Mouse (Mus musculus) thymus, adult 18-20 months (tissue): ENCODE data around the gene Borcs6.

Experiments used
- DNase-seq, 2 experiments: peaks; one replicate each; pipeline ENCODE4 v3.0.0; 2022; ENCODE audit warnings: mixed read lengths in 2 of 2

Gene Borcs6

GRCm38 (mm10) chr11:69050748-69051147 lies 8.8 kb upstream of the Borcs6 start:
- no peak for DNase-seq

- DNase-seq = no peak
Observed at GRCm38 (mm10) chr11:69051771-69052170, 7.7 kb upstream of the Borcs6 start.

- DNase-seq = no peak
Observed at GRCm38 (mm10) chr11:69052824-69053421, 6.6 kb upstream of the Borcs6 start.

GRCm38 (mm10) chr11:69053848-69054247 lies 5.7 kb upstream of the Borcs6 start:
- DNase-seq = no peak

GRCm38 (mm10) chr11:69058265-69058664 lies 1.3 kb upstream of the Borcs6 start:
- DNase-seq = no peak

GRCm38 (mm10) chr11:69058729-69059356 lies 674 bp upstream of the Borcs6 start:
- DNase-seq = no peak

- no peak for DNase-seq
Observed at GRCm38 (mm10) chr11:69059975-69060411, 476 bp downstream of the Borcs6 start.

GRCm38 (mm10) chr11:69060448-69061254 lies 1.1 kb downstream of the Borcs6 start:
- DNase-seq = no peak

- peak in 1 of 2 experiments; percentile 31 for DNase-seq
Observed at GRCm38 (mm10) chr11:69061255-69061912, 1.9 kb downstream of the Borcs6 start.

- peak in 1 of 2 experiments; percentile 62 for DNase-seq
Observed at GRCm38 (mm10) chr11:69062194-69062760, 2.8 kb downstream of the Borcs6 start.

- DNase-seq = peak; percentile 82 to 92
Observed at GRCm38 (mm10) chr11:69062761-69063224, 3.3 kb downstream of the Borcs6 start.

- DNase-seq = peak in 1 of 2 experiments; percentile 64
Observed at GRCm38 (mm10) chr11:69063413-69064201, 4.1 kb downstream of the Borcs6 start.

- no peak for DNase-seq
Observed at GRCm38 (mm10) chr11:69064259-69065133, 5.0 kb downstream of the Borcs6 start.

- DNase-seq = no peak
Observed at GRCm38 (mm10) chr11:69065394-69065925, 5.9 kb downstream of the Borcs6 start.

- no peak for DNase-seq
Observed at GRCm38 (mm10) chr11:69066163-69066861, 6.8 kb downstream of the Borcs6 start.

- DNase-seq = peak; percentile 55 to 72
Observed at GRCm38 (mm10) chr11:69066956-69067355, 7.4 kb downstream of the Borcs6 start.

GRCm38 (mm10) chr11:69067601-69068000 lies 8.1 kb downstream of the Borcs6 start:
- no peak for DNase-seq

- DNase-seq = no peak
Observed at GRCm38 (mm10) chr11:69070093-69070492, 10.6 kb downstream of the Borcs6 start.

- peak; percentile 87 to 91 for DNase-seq
Observed at GRCm38 (mm10) chr11:69070590-69071222, 11.2 kb downstream of the Borcs6 start, which contains the start of gene Tmem107. Tmem107 (plus strand) TSS chr11:69070806.
